Mouse (Mus musculus): ENCODE measurements around the gene Orc6. TPM values are rescaled to one million over a fixed set of nuclear protein-coding genes. Genes with fewer than 3 reads are reported as not detected.

The Orc6 gene
- polyA plus RNA-seq, 1 experiment, result 32.1 TPM

DNA sequence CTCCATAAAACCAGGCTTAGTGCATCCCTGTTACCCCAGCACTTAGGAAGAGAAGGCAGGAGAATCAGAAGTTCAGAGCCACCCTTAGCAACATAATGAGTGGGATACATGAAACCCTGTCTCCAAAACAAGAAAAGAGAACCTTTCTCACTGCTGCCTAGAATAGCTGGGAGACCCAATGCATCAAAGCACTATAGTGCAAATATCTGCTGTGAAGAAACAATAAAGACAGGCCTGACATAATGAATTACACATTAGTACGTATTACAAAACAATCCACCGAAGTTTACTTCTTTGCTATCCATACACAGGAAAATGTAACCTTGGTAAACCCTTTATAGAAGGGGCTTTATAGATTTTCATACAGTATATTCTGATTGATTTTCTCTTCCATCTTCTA is 9.1 kb downstream of the Orc6 start:
- Histone ChIP-seq H3K27ac (ENCODE audit: control insufficient read depth, insufficient read depth, low read length) (no peak overlapping the region), H3K27me3 (ENCODE audit: control insufficient read depth, insufficient read depth, low read length) (no peaks in the 10 kb centered on the region), H3K4me1 (replicated peaks; ENCODE audit: control insufficient read depth, insufficient read depth, low read length) (no peaks in the 10 kb centered on the region), H3K4me3 (ENCODE audit: control insufficient read depth, insufficient read depth, low read length) (no peak overlapping the region), H3K36me3 (ENCODE audit: control insufficient read depth, insufficient read depth, low read length) (peaks cover 44% of the 10 kb centered on the region)
- no peak for DNase-seq
- 96% methylated on average over 2 of the region's 2 CpGs for WGBS
- no peak for TF ChIP-seq CTCF (IDR thresholded peaks at IDR 0.05; ENCODE audit: borderline replicate concordance, control insufficient read depth, extremely low read depth, insufficient read depth, low read length, poor library complexity)
- no peak for TF ChIP-seq POLR2A (IDR thresholded peaks at IDR 0.05; ENCODE audit: control insufficient read depth, extremely low read depth, insufficient read depth, low read length, poor library complexity)

DNA sequence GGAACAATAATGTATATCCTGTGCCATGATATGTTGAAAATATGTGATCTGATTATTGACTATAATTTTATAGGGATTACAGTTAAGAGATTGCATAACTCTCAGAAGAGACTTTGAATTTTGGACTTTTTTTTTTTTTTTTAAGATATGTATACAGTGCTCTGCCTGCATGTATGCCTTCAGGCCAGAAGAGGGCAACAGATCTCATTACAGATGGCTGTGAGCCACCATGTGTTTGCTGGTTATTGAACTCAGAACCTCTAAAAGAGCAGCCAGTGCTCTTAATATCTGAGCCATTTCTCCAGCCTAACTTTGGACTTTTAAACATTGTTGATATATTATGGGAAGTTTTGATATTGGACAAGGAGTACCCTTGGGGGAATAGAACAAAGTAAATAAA is 12.3 kb downstream of the Orc6 start:
- H3K4me1 ChIP-seq (replicated peaks; ENCODE audit: control insufficient read depth, insufficient read depth, low read length), result no peaks in the 10 kb centered on the region
- H3K4me3 ChIP-seq (ENCODE audit: control insufficient read depth, insufficient read depth, low read length), result no peak overlapping the region
- H3K27me3 ChIP-seq (ENCODE audit: control insufficient read depth, insufficient read depth, low read length), result no peaks in the 10 kb centered on the region
- H3K27ac ChIP-seq (ENCODE audit: control insufficient read depth, insufficient read depth, low read length), result no peak overlapping the region
- H3K36me3 ChIP-seq (ENCODE audit: control insufficient read depth, insufficient read depth, low read length), result peaks cover 19% of the 10 kb centered on the region
- peak; percentile 7 for DNase-seq
- TF ChIP-seq CTCF (IDR thresholded peaks at IDR 0.05; ENCODE audit: borderline replicate concordance, control insufficient read depth, extremely low read depth, insufficient read depth, low read length, poor library complexity) (no peak), POLR2A (IDR thresholded peaks at IDR 0.05; ENCODE audit: control insufficient read depth, extremely low read depth, insufficient read depth, low read length, poor library complexity) (no peak)

DNA sequence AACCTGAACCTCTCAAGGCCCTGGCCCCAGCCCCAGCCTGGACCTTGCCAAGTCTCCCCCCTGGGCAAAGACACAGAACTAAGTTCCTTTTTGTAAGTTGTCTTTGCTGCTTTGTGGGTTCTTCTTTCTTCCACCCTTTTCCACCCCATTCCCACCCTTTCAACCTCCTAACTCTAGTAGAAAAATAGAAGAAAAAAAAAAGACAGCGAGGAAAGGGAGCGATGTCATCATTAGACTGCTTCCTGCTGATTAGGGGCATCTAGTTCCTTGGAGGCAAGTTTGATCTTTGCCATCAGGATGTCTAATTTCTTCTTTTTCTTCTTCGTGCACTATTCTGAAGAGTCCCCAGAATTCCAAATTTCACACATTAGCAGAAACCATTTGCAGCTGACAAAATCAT is 13.6 kb downstream of the Orc6 start:
- TF ChIP-seq CTCF (IDR thresholded peaks at IDR 0.05; ENCODE audit: borderline replicate concordance, control insufficient read depth, extremely low read depth, insufficient read depth, low read length, poor library complexity) (no peak), POLR2A (IDR thresholded peaks at IDR 0.05; ENCODE audit: control insufficient read depth, extremely low read depth, insufficient read depth, low read length, poor library complexity) (no peak)
- Histone ChIP-seq H3K27ac (ENCODE audit: control insufficient read depth, insufficient read depth, low read length) (no peak overlapping the region), H3K27me3 (ENCODE audit: control insufficient read depth, insufficient read depth, low read length) (no peaks in the 10 kb centered on the region), H3K4me3 (ENCODE audit: control insufficient read depth, insufficient read depth, low read length) (no peak overlapping the region), H3K4me1 (replicated peaks; ENCODE audit: control insufficient read depth, insufficient read depth, low read length) (no peaks in the 10 kb centered on the region), H3K36me3 (ENCODE audit: control insufficient read depth, insufficient read depth, low read length) (peaks cover 8% of the 10 kb centered on the region)
- no peak for DNase-seq
- WGBS, result 75% methylated on average over 3 of the region's 3 CpGs

DNA sequence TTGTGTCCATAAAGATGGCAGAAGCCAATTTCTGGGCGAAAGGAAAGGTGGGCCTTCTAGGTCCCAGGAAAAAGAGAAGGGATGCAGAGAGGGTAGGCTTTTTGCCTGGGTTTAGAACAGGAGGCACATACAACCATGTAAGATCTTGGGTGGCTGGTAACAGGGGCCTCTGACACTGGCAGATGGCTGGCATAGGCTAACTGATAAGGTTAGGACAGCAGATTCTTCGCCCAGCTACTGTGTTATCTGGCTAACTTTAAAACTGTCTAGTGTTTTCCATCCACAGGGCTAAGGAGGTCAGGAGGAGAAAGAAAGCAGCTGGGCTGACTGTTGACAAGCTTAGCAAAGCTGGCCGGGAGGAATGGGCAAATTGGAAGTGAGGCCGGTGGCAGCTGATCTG is 19.1 kb downstream of the Orc6 start:
- TF ChIP-seq POLR2A (IDR thresholded peaks at IDR 0.05; ENCODE audit: control insufficient read depth, extremely low read depth, insufficient read depth, low read length, poor library complexity) (no peak), CTCF (IDR thresholded peaks at IDR 0.05; ENCODE audit: borderline replicate concordance, control insufficient read depth, extremely low read depth, insufficient read depth, low read length, poor library complexity) (no peak)
- Histone ChIP-seq H3K4me3 (ENCODE audit: control insufficient read depth, insufficient read depth, low read length) (no peak overlapping the region), H3K36me3 (ENCODE audit: control insufficient read depth, insufficient read depth, low read length) (no peaks in the 10 kb centered on the region), H3K27me3 (ENCODE audit: control insufficient read depth, insufficient read depth, low read length) (no peaks in the 10 kb centered on the region), H3K27ac (ENCODE audit: control insufficient read depth, insufficient read depth, low read length) (no peak overlapping the region), H3K4me1 (replicated peaks; ENCODE audit: control insufficient read depth, insufficient read depth, low read length) (no peaks in the 10 kb centered on the region)
- 96% methylated on average over 4 of the region's 4 CpGs for WGBS
- no peak for DNase-seq

DNA sequence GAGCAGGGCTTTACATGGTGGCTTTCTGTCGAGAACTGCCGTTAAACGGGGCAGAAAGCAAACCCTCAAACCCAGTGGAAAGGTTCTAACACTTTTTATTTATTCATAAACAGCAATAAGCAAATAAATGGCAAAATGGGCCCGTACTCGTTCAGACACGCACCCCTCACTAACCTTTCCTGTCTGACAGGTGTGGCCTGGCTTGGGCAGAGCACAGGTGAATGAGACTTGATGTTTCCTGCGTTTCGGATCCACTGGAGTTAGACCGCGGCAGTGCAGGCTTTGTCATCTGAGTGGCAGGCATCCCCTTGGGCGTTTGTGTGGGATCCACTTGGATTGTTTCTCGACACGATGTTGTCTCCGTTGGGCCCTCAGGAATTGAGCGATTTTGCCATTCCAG is 22.5 kb downstream of the Orc6 start:
- no peak overlapping the region for H3K4me3 ChIP-seq (ENCODE audit: control insufficient read depth, insufficient read depth, low read length)
- no peaks in the 10 kb centered on the region for H3K27me3 ChIP-seq (ENCODE audit: control insufficient read depth, insufficient read depth, low read length)
- no peaks in the 10 kb centered on the region for H3K36me3 ChIP-seq (ENCODE audit: control insufficient read depth, insufficient read depth, low read length)
- H3K27ac ChIP-seq (ENCODE audit: control insufficient read depth, insufficient read depth, low read length), result no peak overlapping the region
- no peaks in the 10 kb centered on the region for H3K4me1 ChIP-seq (replicated peaks; ENCODE audit: control insufficient read depth, insufficient read depth, low read length)
- no peak for DNase-seq
- 90% methylated on average over 15 of the region's 15 CpGs for WGBS
- TF ChIP-seq CTCF (IDR thresholded peaks at IDR 0.05; ENCODE audit: borderline replicate concordance, control insufficient read depth, extremely low read depth, insufficient read depth, low read length, poor library complexity), result no peak

DNA sequence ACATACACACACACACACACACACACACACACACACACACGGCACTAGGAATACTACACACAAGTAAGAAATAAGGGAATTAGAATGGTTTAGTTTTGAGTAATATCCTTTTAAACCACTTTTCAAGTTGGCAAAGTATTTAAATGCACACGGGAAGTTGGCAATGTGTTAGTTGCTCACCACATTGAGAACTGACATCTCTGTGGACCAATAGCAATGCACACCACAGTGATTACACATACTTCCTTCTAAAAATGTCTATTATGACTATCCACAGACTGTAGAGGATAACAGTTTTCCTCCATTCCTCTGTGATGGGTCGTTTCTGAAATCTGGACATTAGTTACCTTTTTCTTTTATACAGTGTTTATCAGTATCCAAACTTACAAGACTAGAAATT is 23.7 kb downstream of the Orc6 start:
- TF ChIP-seq POLR2A (IDR thresholded peaks at IDR 0.05; ENCODE audit: control insufficient read depth, extremely low read depth, insufficient read depth, low read length, poor library complexity) (no peak), CTCF (IDR thresholded peaks at IDR 0.05; ENCODE audit: borderline replicate concordance, control insufficient read depth, extremely low read depth, insufficient read depth, low read length, poor library complexity) (no peak)
- 73% methylated on average over 3 of the region's 3 CpGs for WGBS
- Histone ChIP-seq H3K27me3 (ENCODE audit: control insufficient read depth, insufficient read depth, low read length) (no peaks in the 10 kb centered on the region), H3K4me3 (ENCODE audit: control insufficient read depth, insufficient read depth, low read length) (no peak overlapping the region), H3K27ac (ENCODE audit: control insufficient read depth, insufficient read depth, low read length) (no peak overlapping the region), H3K4me1 (replicated peaks; ENCODE audit: control insufficient read depth, insufficient read depth, low read length) (no peaks in the 10 kb centered on the region), H3K36me3 (ENCODE audit: control insufficient read depth, insufficient read depth, low read length) (no peaks in the 10 kb centered on the region)
- DNase-seq, result no peak

DNA sequence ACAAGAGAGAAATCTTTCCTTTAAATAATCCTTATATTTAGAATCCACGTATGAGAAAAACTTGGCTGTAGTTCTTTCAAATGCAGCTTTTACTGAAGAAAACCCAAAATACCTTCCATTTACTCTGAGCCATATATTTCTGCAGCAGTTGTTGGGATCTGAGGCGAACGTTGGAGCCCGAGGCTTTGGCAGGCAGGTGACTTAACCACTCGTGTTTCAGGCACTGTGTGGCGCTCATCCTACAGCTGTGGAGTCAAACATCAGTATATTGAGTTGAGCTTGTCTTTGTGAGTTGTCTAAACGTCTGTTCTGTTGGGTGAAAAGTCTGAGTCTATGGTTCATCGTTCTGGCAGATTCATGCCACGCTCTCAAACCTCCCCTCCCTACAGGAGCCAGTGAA is 27.6 kb downstream of the Orc6 start:
- TF ChIP-seq POLR2A (IDR thresholded peaks at IDR 0.05; ENCODE audit: control insufficient read depth, extremely low read depth, insufficient read depth, low read length, poor library complexity) (no peak), CTCF (IDR thresholded peaks at IDR 0.05; ENCODE audit: borderline replicate concordance, control insufficient read depth, extremely low read depth, insufficient read depth, low read length, poor library complexity) (no peak)
- WGBS, result 87% methylated on average over 9 of the region's 9 CpGs
- no peak overlapping the region for H3K27ac ChIP-seq (ENCODE audit: control insufficient read depth, insufficient read depth, low read length)
- no peak overlapping the region for H3K4me3 ChIP-seq (ENCODE audit: control insufficient read depth, insufficient read depth, low read length)
- H3K4me1 ChIP-seq (replicated peaks; ENCODE audit: control insufficient read depth, insufficient read depth, low read length), result no peaks in the 10 kb centered on the region
- no peaks in the 10 kb centered on the region for H3K36me3 ChIP-seq (ENCODE audit: control insufficient read depth, insufficient read depth, low read length)
- DNase-seq, result no peak
- no peaks in the 10 kb centered on the region for H3K27me3 ChIP-seq (ENCODE audit: control insufficient read depth, insufficient read depth, low read length)

Data from thymus, adult 2 months (tissue).